Mouse (Mus musculus): Measurements from ENCODE around the gene Dclre1b. TPM values are rescaled to one million over a fixed set of nuclear protein-coding genes. Genes with fewer than 3 reads are reported as not detected.

The Dclre1b gene
- polyA plus RNA-seq, 1 experiment from 2014 or later = 18.8 TPM

DNA sequence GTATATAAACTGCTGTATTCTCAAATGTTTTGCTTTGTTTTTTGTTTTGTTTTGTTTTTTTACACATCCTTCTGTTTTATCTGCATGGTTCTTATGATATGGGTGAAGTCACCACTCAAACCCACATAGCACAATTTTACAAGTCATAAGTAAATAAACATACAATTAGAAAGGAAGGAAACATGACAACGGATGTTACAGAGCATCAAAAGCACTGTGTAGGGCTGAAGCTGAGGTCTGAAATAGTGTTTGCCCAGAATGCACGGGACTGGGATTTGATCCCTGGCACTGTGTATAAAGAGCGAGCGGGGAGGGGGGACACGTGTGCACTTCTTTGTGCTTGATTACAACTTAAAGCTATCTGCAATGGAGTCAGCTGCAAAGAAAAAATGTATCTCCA, 28.5 kb downstream of the Dclre1b start:
- no peak for DNase-seq (ENCODE audit: low spot score)
- H3K4me3 ChIP-seq (replicated peaks; ENCODE audit: low read length) = no peak overlapping the region
- H3K4me1 ChIP-seq (replicated peaks; ENCODE audit: control insufficient read depth, insufficient read depth, low read length) = no peaks in the 10 kb centered on the region; the same call in 1 of the 2 replicates
- H3K4me2 ChIP-seq (replicated peaks) = no peak overlapping the region
- H3K9me3 ChIP-seq (ENCODE audit: control insufficient read depth, low read length) = no peaks in the 10 kb centered on the region
- peaks cover 16% of the 10 kb centered on the region for H3K36me3 ChIP-seq (replicated peaks; ENCODE audit: control insufficient read depth, insufficient read depth)
- H3K27ac ChIP-seq = no peak overlapping the region
- no peak overlapping the region for H3K9ac ChIP-seq
- 83% methylated on average over 5 of the region's 5 CpGs for WGBS
- no peaks in the 10 kb centered on the region for H3K27me3 ChIP-seq (ENCODE audit: control insufficient read depth, insufficient read depth, low read length)
- ATAC-seq (ENCODE audit: low FRiP score) = no peak

DNA sequence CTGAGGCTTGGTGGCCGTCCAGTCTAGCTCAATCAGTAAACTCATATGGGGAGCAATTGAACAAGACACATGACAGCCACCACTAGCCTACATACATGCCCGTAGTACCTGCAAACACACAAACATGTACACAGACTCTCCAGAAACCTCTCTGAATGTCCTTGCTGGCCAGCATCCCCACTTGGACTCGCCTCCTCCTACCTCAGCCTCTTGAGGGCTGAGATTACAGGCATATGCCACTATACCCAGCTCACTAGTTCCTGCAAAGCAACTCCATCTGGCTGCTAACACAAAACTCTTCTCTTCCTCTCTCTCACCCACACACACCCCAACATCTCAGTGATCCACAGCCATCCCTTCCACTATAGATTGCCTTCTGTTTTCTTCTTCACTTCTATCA, 29.0 kb downstream of the Dclre1b start:
- ATAC-seq (ENCODE audit: low FRiP score) (no peak), DNase-seq (ENCODE audit: low spot score) (no peak)
- 95% methylated on average over 3 of the region's 3 CpGs for WGBS
- Histone ChIP-seq H3K9ac (no peak overlapping the region), H3K27ac (no peak overlapping the region), H3K36me3 (replicated peaks; ENCODE audit: control insufficient read depth, insufficient read depth) (peaks cover 20% of the 10 kb centered on the region), H3K4me1 (replicated peaks; ENCODE audit: control insufficient read depth, insufficient read depth, low read length) (no peaks in the 10 kb centered on the region; the same call in 1 of the 2 replicates), H3K4me2 (replicated peaks) (no peak overlapping the region), H3K4me3 (replicated peaks; ENCODE audit: low read length) (no peak overlapping the region), H3K27me3 (ENCODE audit: control insufficient read depth, insufficient read depth, low read length) (no peaks in the 10 kb centered on the region), H3K9me3 (ENCODE audit: control insufficient read depth, low read length) (no peaks in the 10 kb centered on the region)

GRCm38 (mm10) chr3:103779183-103779582, 30.1 kb downstream of the Dclre1b start:
- 85% methylated on average over 7 of the region's 7 CpGs for WGBS
- no peaks in the 10 kb centered on the region for H3K9me3 ChIP-seq (ENCODE audit: control insufficient read depth, low read length)
- H3K9ac ChIP-seq = no peak overlapping the region
- H3K27ac ChIP-seq = no peak overlapping the region
- no peak overlapping the region for H3K4me2 ChIP-seq (replicated peaks)
- H3K27me3 ChIP-seq (ENCODE audit: control insufficient read depth, insufficient read depth, low read length) = no peaks in the 10 kb centered on the region
- peaks cover 20% of the 10 kb centered on the region for H3K36me3 ChIP-seq (replicated peaks; ENCODE audit: control insufficient read depth, insufficient read depth)
- DNase-seq (ENCODE audit: low spot score) (no peak), ATAC-seq (ENCODE audit: low FRiP score) (no peak)
- no peaks in the 10 kb centered on the region; the same call in 1 of the 2 replicates for H3K4me1 ChIP-seq (replicated peaks; ENCODE audit: control insufficient read depth, insufficient read depth, low read length)
- no peak overlapping the region for H3K4me3 ChIP-seq (replicated peaks; ENCODE audit: low read length)

- H3K9ac ChIP-seq = no peak overlapping the region
Observed at GRCm38 (mm10) chr3:103778660-103779059, 30.6 kb downstream of the Dclre1b start.

GRCm38 (mm10) chr3:103777940-103778339, 31.3 kb downstream of the Dclre1b start:
- Histone ChIP-seq H3K4me1 (replicated peaks; ENCODE audit: control insufficient read depth, insufficient read depth, low read length) (no peaks in the 10 kb centered on the region; the same call in 1 of the 2 replicates), H3K4me2 (replicated peaks) (no peak overlapping the region)
- WGBS = 88% methylated on average over 11 of the region's 11 CpGs

More at GRCm38 (mm10) chr3:103778660-103779059, 30.6 kb downstream of the Dclre1b start:
- Histone ChIP-seq H3K9me3 (ENCODE audit: control insufficient read depth, low read length) (no peaks in the 10 kb centered on the region), H3K36me3 (replicated peaks; ENCODE audit: control insufficient read depth, insufficient read depth) (peaks cover 20% of the 10 kb centered on the region), H3K27ac (no peak overlapping the region), H3K4me2 (replicated peaks) (no peak overlapping the region), H3K4me3 (replicated peaks; ENCODE audit: low read length) (no peak overlapping the region), H3K4me1 (replicated peaks; ENCODE audit: control insufficient read depth, insufficient read depth, low read length) (no peaks in the 10 kb centered on the region; the same call in 1 of the 2 replicates), H3K27me3 (ENCODE audit: control insufficient read depth, insufficient read depth, low read length) (no peaks in the 10 kb centered on the region)
- DNase-seq (ENCODE audit: low spot score) = no peak
- 91% methylated on average over 6 of the region's 6 CpGs for WGBS
- ATAC-seq (ENCODE audit: low FRiP score) = no peak

DNA sequence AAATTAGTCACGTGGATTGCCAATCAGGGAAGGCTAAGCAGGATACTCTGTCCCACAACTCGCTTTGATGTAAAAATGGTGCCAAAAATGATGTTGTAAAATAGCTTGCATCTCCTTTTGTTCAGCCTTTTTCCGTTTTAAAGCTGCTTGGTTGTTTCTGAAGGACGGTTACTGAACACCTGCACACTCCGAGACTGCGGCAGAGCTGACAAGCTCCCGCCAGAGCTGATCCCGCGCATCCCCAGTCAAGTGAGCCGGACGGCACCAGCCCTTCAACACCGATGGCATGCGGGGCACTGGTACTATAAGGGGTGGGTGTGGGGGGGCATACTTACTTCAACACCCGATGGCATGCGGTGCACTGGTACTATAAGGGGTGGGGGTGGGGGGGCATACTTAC, 35.2 kb downstream of the Dclre1b start:
- WGBS = 85% methylated on average over 15 of the region's 15 CpGs
- H3K4me1 ChIP-seq (replicated peaks; ENCODE audit: control insufficient read depth, insufficient read depth, low read length) = no peaks in the 10 kb centered on the region
- ATAC-seq (ENCODE audit: low FRiP score) = no peak
- no peaks in the 10 kb centered on the region for H3K27me3 ChIP-seq (ENCODE audit: control insufficient read depth, insufficient read depth, low read length)
- H3K4me3 ChIP-seq (replicated peaks; ENCODE audit: low read length) = no peak overlapping the region
- H3K9ac ChIP-seq = no peak overlapping the region
- H3K36me3 ChIP-seq (replicated peaks; ENCODE audit: control insufficient read depth, insufficient read depth) = peaks cover 28% of the 10 kb centered on the region
- no peak overlapping the region for H3K27ac ChIP-seq
- DNase-seq (ENCODE audit: low spot score) = no peak
- no peaks in the 10 kb centered on the region for H3K9me3 ChIP-seq (ENCODE audit: control insufficient read depth, low read length)
- no peak overlapping the region for H3K4me2 ChIP-seq (replicated peaks)

More at GRCm38 (mm10) chr3:103777940-103778339, 31.3 kb downstream of the Dclre1b start:
- Histone ChIP-seq H3K27ac (no peak overlapping the region), H3K9me3 (ENCODE audit: control insufficient read depth, low read length) (no peaks in the 10 kb centered on the region), H3K36me3 (replicated peaks; ENCODE audit: control insufficient read depth, insufficient read depth) (peaks cover 25% of the 10 kb centered on the region), H3K4me3 (replicated peaks; ENCODE audit: low read length) (no peak overlapping the region), H3K9ac (no peak overlapping the region), H3K27me3 (ENCODE audit: control insufficient read depth, insufficient read depth, low read length) (no peaks in the 10 kb centered on the region)
- DNase-seq (ENCODE audit: low spot score) (no peak), ATAC-seq (ENCODE audit: low FRiP score) (no peak)

DNA sequence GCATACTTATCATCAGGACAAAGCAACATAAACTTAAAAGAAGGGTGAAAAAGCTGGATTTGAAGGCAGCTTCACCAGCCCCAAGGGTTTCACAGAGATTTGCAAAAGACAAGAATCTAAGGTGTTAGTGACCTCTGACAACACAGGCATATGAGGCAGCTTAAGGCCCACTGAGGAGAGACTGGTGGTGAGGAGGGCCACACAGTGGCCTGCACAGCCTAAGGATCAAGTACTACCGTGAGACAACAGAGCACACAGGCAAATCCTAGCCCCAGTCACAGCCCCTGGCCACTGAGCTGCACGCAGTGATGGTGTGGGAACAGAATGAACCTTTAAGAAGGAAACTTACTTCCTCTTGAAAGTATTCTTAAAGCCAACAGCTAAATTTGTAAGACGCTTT, 35.7 kb downstream of the Dclre1b start:
- Histone ChIP-seq H3K27ac (no peak overlapping the region), H3K36me3 (replicated peaks; ENCODE audit: control insufficient read depth, insufficient read depth) (peaks cover 33% of the 10 kb centered on the region), H3K4me1 (replicated peaks; ENCODE audit: control insufficient read depth, insufficient read depth, low read length) (no peaks in the 10 kb centered on the region), H3K9ac (no peak overlapping the region), H3K4me3 (replicated peaks; ENCODE audit: low read length) (no peak overlapping the region), H3K9me3 (ENCODE audit: control insufficient read depth, low read length) (no peaks in the 10 kb centered on the region), H3K4me2 (replicated peaks) (no peak overlapping the region), H3K27me3 (ENCODE audit: control insufficient read depth, insufficient read depth, low read length) (no peaks in the 10 kb centered on the region)
- DNase-seq (ENCODE audit: low spot score) (no peak), ATAC-seq (ENCODE audit: low FRiP score) (no peak)
- 83% methylated on average over 3 of the region's 3 CpGs for WGBS

GRCm38 (mm10) chr3:103772846-103773245, 36.4 kb downstream of the Dclre1b start:
- no peaks in the 10 kb centered on the region for H3K9me3 ChIP-seq (ENCODE audit: control insufficient read depth, low read length)
- H3K27ac ChIP-seq = no peak overlapping the region
- H3K9ac ChIP-seq = no peak overlapping the region
- no peak overlapping the region for H3K4me2 ChIP-seq (replicated peaks)
- ATAC-seq (ENCODE audit: low FRiP score) = no peak
- peaks cover 36% of the 10 kb centered on the region for H3K36me3 ChIP-seq (replicated peaks; ENCODE audit: control insufficient read depth, insufficient read depth)
- no peak overlapping the region for H3K4me3 ChIP-seq (replicated peaks; ENCODE audit: low read length)
- H3K27me3 ChIP-seq (ENCODE audit: control insufficient read depth, insufficient read depth, low read length) = no peaks in the 10 kb centered on the region
- H3K4me1 ChIP-seq (replicated peaks; ENCODE audit: control insufficient read depth, insufficient read depth, low read length) = no peaks in the 10 kb centered on the region
- 80% methylated on average over 4 of the region's 4 CpGs for whole genome bisulfite sequencing
- DNase-seq (ENCODE audit: low spot score) = no peak

DNA sequence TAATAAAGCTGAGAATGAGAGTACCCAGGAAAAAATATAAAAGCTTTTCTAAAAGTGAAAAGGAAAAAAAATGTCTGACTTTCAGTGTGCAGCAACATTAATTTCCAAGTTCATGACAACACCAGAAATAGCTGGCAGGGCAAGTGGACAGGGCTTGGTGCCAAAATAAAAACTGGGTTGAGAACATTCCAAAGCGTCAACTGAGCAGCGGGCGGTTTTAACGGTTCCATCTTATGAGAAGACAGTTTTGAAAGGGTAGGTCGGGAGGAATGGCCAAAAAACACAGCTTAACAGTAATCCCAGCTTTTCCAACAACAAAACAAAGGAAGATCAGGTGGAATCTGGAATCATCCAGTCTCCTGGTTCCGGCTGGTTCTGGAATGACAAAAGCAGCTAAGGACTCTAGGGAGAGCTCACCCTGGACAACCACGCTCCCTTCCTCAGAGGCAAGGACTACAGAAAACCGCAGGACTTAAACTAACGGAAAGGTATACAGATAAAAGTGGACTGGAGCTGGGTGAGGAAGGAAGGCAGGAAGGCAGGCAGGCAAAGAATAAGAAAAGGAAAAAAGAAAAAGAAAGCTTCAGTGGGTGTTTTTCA, 37.6 kb downstream of the Dclre1b start:
- Histone ChIP-seq H3K4me1 (replicated peaks; ENCODE audit: control insufficient read depth, insufficient read depth, low read length) (no peaks in the 10 kb centered on the region), H3K36me3 (replicated peaks; ENCODE audit: control insufficient read depth, insufficient read depth) (peaks cover 24% of the 10 kb centered on the region), H3K4me3 (replicated peaks; ENCODE audit: low read length) (no peak overlapping the region), H3K9ac (no peak overlapping the region), H3K9me3 (ENCODE audit: control insufficient read depth, low read length) (no peaks in the 10 kb centered on the region), H3K27ac (no peak overlapping the region), H3K4me2 (replicated peaks) (no peak overlapping the region), H3K27me3 (ENCODE audit: control insufficient read depth, insufficient read depth, low read length) (no peaks in the 10 kb centered on the region)
- peak; percentile 32 for DNase-seq (ENCODE audit: low spot score)
- WGBS = 73% methylated on average over 9 of the region's 9 CpGs
- ATAC-seq (ENCODE audit: low FRiP score) = no peak

GRCm38 (mm10) chr3:103766789-103767188, 42.5 kb downstream of the Dclre1b start:
- H3K4me2 ChIP-seq (replicated peaks) = no peak overlapping the region
- H3K36me3 ChIP-seq (replicated peaks; ENCODE audit: control insufficient read depth, insufficient read depth) = peaks cover 41% of the 10 kb centered on the region
- H3K9ac ChIP-seq = no peak overlapping the region
- H3K27me3 ChIP-seq (ENCODE audit: control insufficient read depth, insufficient read depth, low read length) = no peaks in the 10 kb centered on the region
- DNase-seq (ENCODE audit: low spot score) (no peak), ATAC-seq (ENCODE audit: low FRiP score) (no peak)
- no peak overlapping the region for H3K4me3 ChIP-seq (replicated peaks; ENCODE audit: low read length)
- 69% methylated on average over 3 of the region's 3 CpGs for WGBS
- no peaks in the 10 kb centered on the region for H3K9me3 ChIP-seq (ENCODE audit: control insufficient read depth, low read length)
- no peak overlapping the region for H3K27ac ChIP-seq
- no peaks in the 10 kb centered on the region for H3K4me1 ChIP-seq (replicated peaks; ENCODE audit: control insufficient read depth, insufficient read depth, low read length)

All from hindbrain, embryonic 14.5 days (tissue).